Mouse (Mus musculus): ENCODE measurements around the gene Fastkd1. TPM values are rescaled to one million over a fixed set of nuclear protein-coding genes. Genes with fewer than 3 reads are reported as not detected.

The Fastkd1 gene
- 10.3 and 11.2 TPM in 2 replicates for polyA plus RNA-seq (2015; fragmentation: Nextera tagmentation; extraction: Ambion mirVana)

- peak within 1 kb of the TSS; percentile 81 for H3K4me3 ChIP-seq (replicated peaks; ENCODE audit: low read depth, low read length)
- no peak for TF ChIP-seq CTCF (IDR thresholded peaks at IDR 0.05; ENCODE audit: low read depth)
- WGBS = under 1% methylated on average over 39 of the region's 39 CpGs
- no peaks in the 10 kb centered on the region for H3K4me1 ChIP-seq (replicated peaks; ENCODE audit: insufficient read depth, low read length)
- H3K9ac ChIP-seq (ENCODE audit: low read depth, low read length) = peak within 1 kb of the TSS; percentile 70
- DNase-seq (ENCODE audit: low spot score) = peak; percentile 96
- peak within 1 kb of the TSS; percentile 90 for H3K27ac ChIP-seq
- H3K36me3 ChIP-seq (ENCODE audit: insufficient read depth, low read length) = no peaks in the 10 kb centered on the region
- peak within 1 kb of the TSS; percentile 91 for H3K4me2 ChIP-seq (ENCODE audit: low read length)
- ATAC-seq (replicated peaks; ENCODE audit: low FRiP score, low read depth) = peak; percentile 98
- no peaks in the 10 kb centered on the region for H3K27me3 ChIP-seq (ENCODE audit: insufficient read depth, low read length)
- H3K9me3 ChIP-seq (replicated peaks; ENCODE audit: low read length) = no peaks in the 10 kb centered on the region
These were observed at the start of gene Fastkd1 for GRCm38 (mm10) chr2:69712981-69713625. TSS of gene Fastkd1 (minus strand) at chr2:69713516.

DNA sequence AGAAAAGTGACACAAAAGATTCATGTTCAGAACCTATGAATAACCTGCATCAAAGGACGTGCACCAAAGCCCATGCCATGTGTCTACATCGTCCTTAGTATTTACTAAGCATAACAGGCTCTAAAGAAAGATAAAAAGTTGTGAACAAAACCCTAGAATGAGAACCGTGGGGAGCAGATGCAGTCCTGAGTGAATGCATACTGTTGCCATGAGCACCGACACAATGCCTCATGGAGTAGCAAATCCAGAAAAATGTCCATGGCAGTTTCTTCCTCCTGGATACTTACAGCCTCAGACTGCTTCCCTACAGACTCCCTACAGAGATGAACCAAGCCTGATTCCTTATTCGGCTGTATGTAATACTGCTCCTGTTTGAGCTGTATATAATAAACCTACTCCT lies 47.7 kb upstream of the Fastkd1 start:
- H3K9me3 ChIP-seq (replicated peaks; ENCODE audit: low read length) = no peaks in the 10 kb centered on the region
- no peak overlapping the region for H3K27ac ChIP-seq
- H3K4me2 ChIP-seq (ENCODE audit: low read length) = no peak overlapping the region
- no peak for TF ChIP-seq CTCF (IDR thresholded peaks at IDR 0.05; ENCODE audit: low read depth)
- 86% methylated on average over 5 of the region's 5 CpGs for WGBS
- DNase-seq (ENCODE audit: low spot score) = no peak
- ATAC-seq (replicated peaks; ENCODE audit: low FRiP score, low read depth) = no peak
- H3K9ac ChIP-seq (ENCODE audit: low read depth, low read length) = no peak overlapping the region
- no peaks in the 10 kb centered on the region for H3K27me3 ChIP-seq (ENCODE audit: insufficient read depth, low read length)
- H3K4me3 ChIP-seq (replicated peaks; ENCODE audit: low read depth, low read length) = no peak overlapping the region
- no peaks in the 10 kb centered on the region for H3K36me3 ChIP-seq (ENCODE audit: insufficient read depth, low read length)
- no peaks in the 10 kb centered on the region for H3K4me1 ChIP-seq (replicated peaks; ENCODE audit: insufficient read depth, low read length)

- no peak overlapping the region for H3K4me2 ChIP-seq (ENCODE audit: low read length)
- no peaks in the 10 kb centered on the region for H3K27me3 ChIP-seq (ENCODE audit: insufficient read depth, low read length)
- no peak overlapping the region for H3K9ac ChIP-seq (ENCODE audit: low read depth, low read length)
- H3K36me3 ChIP-seq (ENCODE audit: insufficient read depth, low read length) = peaks cover 40% of the 10 kb centered on the region
- H3K4me1 ChIP-seq (replicated peaks; ENCODE audit: insufficient read depth, low read length) = no peaks in the 10 kb centered on the region
- H3K9me3 ChIP-seq (replicated peaks; ENCODE audit: low read length) = no peaks in the 10 kb centered on the region
- no peak for DNase-seq (ENCODE audit: low spot score)
- no peak overlapping the region for H3K27ac ChIP-seq
- H3K4me3 ChIP-seq (replicated peaks; ENCODE audit: low read depth, low read length) = no peak overlapping the region
- peak; percentile 54 for TF ChIP-seq CTCF (IDR thresholded peaks at IDR 0.05; ENCODE audit: low read depth)
- 86% methylated on average over 1 of the region's 1 CpGs for WGBS
- no peak for ATAC-seq (replicated peaks; ENCODE audit: low FRiP score, low read depth)
These were observed 31.8 kb upstream of the Fastkd1 start for GRCm38 (mm10) chr2:69745091-69745490.

DNA sequence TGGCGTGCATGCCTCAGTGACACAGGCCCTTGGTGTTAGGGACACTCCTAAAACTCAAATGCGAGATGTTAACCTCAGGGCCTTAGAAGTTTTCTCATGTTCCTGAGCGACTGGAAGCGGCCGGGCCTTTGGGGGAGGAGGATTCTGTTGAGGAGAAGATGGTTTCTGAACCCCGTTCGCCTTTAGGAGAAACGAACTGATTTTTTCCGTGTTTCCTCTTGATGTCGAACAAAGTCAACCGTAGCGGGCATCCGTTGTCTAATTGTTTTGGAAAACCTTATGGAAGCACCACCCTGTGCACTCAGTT lies 10.2 kb upstream of the Fastkd1 start:
- under 1% methylated on average over 12 of the region's 13 CpGs for WGBS
- Histone ChIP-seq H3K9ac (ENCODE audit: low read depth, low read length) (peak overlapping the region; percentile 87), H3K4me3 (replicated peaks; ENCODE audit: low read depth, low read length) (peak overlapping the region; percentile 99), H3K4me1 (replicated peaks; ENCODE audit: insufficient read depth, low read length) (peaks cover 7% of the 10 kb centered on the region; the same call in 1 of the 2 replicates), H3K27me3 (ENCODE audit: insufficient read depth, low read length) (no peaks in the 10 kb centered on the region), H3K36me3 (ENCODE audit: insufficient read depth, low read length) (no peaks in the 10 kb centered on the region), H3K9me3 (replicated peaks; ENCODE audit: low read length) (no peaks in the 10 kb centered on the region), H3K4me2 (ENCODE audit: low read length) (peak overlapping the region; percentile 62), H3K27ac (peak overlapping the region; percentile 92)
- no peak for TF ChIP-seq CTCF (IDR thresholded peaks at IDR 0.05; ENCODE audit: low read depth)
- ATAC-seq (replicated peaks; ENCODE audit: low FRiP score, low read depth) (no peak), DNase-seq (ENCODE audit: low spot score) (no peak)

GRCm38 (mm10) chr2:69722650-69723518 lies 9.6 kb upstream of the Fastkd1 start:
- no peak for TF ChIP-seq CTCF (IDR thresholded peaks at IDR 0.05; ENCODE audit: low read depth)
- no peaks in the 10 kb centered on the region for H3K9me3 ChIP-seq (replicated peaks; ENCODE audit: low read length)
- peak overlapping the region; percentile 62 for H3K4me2 ChIP-seq (ENCODE audit: low read length)
- H3K27me3 ChIP-seq (ENCODE audit: insufficient read depth, low read length) = no peaks in the 10 kb centered on the region
- DNase-seq (ENCODE audit: low spot score) (peak; percentile 96), ATAC-seq (replicated peaks; ENCODE audit: low FRiP score, low read depth) (peak; percentile 96)
- H3K4me1 ChIP-seq (replicated peaks; ENCODE audit: insufficient read depth, low read length) = peaks cover 7% of the 10 kb centered on the region; the same call in 1 of the 2 replicates
- H3K4me3 ChIP-seq (replicated peaks; ENCODE audit: low read depth, low read length) = peak overlapping the region; percentile 99
- H3K27ac ChIP-seq = peak overlapping the region; percentile 92
- H3K36me3 ChIP-seq (ENCODE audit: insufficient read depth, low read length) = no peaks in the 10 kb centered on the region
- H3K9ac ChIP-seq (ENCODE audit: low read depth, low read length) = peak overlapping the region; percentile 87
- WGBS = under 1% methylated on average over 89 of the region's 91 CpGs

DNA sequence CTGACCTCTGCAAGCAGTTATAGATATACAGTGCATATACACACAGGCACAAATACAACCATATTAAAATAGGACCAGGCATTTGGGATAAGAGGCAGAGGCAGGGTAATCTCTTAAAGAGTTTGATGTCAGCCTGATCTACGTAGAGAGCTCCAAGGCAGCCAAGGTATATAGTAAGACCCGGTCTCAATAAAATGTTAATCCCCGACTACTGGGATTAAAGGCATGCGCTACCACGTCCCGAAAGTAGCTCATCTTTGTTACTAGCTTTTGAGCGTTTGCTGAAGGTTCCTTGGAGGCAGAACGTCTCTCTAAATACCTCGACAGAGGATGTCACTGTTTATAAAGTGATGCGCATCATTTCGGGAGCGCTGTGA lies 8.9 kb upstream of the Fastkd1 start, which contains the start of gene Ppig:
Ppig (plus strand) TSS at position 273 of the 377 bp plus-strand sequence.
- Histone ChIP-seq H3K4me2 (ENCODE audit: low read length) (peak within 1 kb of the TSS; percentile 62), H3K27ac (peak within 1 kb of the TSS; percentile 92), H3K4me1 (replicated peaks; ENCODE audit: insufficient read depth, low read length) (peaks cover 7% of the 10 kb centered on the region; the same call in 1 of the 2 replicates), H3K27me3 (ENCODE audit: insufficient read depth, low read length) (no peaks in the 10 kb centered on the region), H3K9ac (ENCODE audit: low read depth, low read length) (peak within 1 kb of the TSS; percentile 87), H3K36me3 (ENCODE audit: insufficient read depth, low read length) (no peaks in the 10 kb centered on the region), H3K4me3 (replicated peaks; ENCODE audit: low read depth, low read length) (peak within 1 kb of the TSS; percentile 99), H3K9me3 (replicated peaks; ENCODE audit: low read length) (no peaks in the 10 kb centered on the region)
- WGBS = 5% methylated on average over 12 of the region's 12 CpGs
- ATAC-seq (replicated peaks; ENCODE audit: low FRiP score, low read depth) (peak; percentile 33; the same call in 1 of the 2 replicates), DNase-seq (ENCODE audit: low spot score) (no peak)
- TF ChIP-seq CTCF (IDR thresholded peaks at IDR 0.05; ENCODE audit: low read depth) = no peak
